Mouse (Mus musculus) erythroblast, embryonic 14.5 days (primary cell): ENCODE data around the gene Gfod1.

ENCODE experiments used
- GATA1 ChIP-seq: IDR thresholded peaks from 2 replicates; pipeline ENCODE4 v1.6.1; 2012; ENCODE audit warnings: low read length, inconsistent platforms, mixed read lengths
- TAL1 ChIP-seq: IDR thresholded peaks from 3 replicates; pipeline ENCODE4 v1.6.1; 2012; ENCODE audit warnings: low read length, inconsistent platforms, mixed read lengths

DNA sequence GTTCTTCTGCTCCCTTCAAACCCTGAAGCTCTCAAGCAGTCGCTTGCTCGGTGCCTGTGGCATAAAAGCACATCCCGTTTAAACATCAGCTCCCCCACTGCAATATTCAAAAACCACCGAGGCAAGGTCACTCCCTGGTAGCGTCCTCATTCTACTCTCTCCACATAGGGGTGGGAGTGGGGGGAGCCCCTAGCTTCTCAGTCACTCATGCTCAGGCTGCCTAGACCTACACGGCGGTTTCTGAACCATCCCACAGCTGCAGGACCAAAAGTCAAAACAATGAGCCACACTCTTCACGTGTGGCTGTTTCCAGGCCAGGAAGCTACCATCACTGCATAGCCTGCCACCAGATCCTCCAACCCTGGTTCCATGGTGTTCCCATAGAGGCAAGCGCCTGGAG lies 53.9 kb downstream of the Gfod1 start:
- TF ChIP-seq GATA1 (no peak), TAL1 (no peak)
